Mouse (Mus musculus) liver, embryonic 14.5 days (tissue): ENCODE data around the gene Fosl1.

ENCODE experiments used
- CTCF ChIP-seq: IDR thresholded peaks from 2 replicates; pipeline ENCODE4 v1.5.1; 2016; ENCODE audit warnings: antibody characterized with exemption, low read depth, control low read depth
- EP300 ChIP-seq: IDR thresholded peaks from 2 replicates; pipeline ENCODE4 v1.6.1; 2016; ENCODE audit warnings: antibody characterized with exemption, low read depth

GRCm38 (mm10) chr19:5430408-5430807 lies 16.9 kb upstream of the Fosl1 start:
- TF ChIP-seq EP300 (no peak), CTCF (no peak)
